Mouse (Mus musculus): ENCODE measurements around the gene Gspt2. TPM values are rescaled to one million over a fixed set of nuclear protein-coding genes. Genes with fewer than 3 reads are reported as not detected.

The Gspt2 gene
- not detected for total RNA-seq (2023)

DNA sequence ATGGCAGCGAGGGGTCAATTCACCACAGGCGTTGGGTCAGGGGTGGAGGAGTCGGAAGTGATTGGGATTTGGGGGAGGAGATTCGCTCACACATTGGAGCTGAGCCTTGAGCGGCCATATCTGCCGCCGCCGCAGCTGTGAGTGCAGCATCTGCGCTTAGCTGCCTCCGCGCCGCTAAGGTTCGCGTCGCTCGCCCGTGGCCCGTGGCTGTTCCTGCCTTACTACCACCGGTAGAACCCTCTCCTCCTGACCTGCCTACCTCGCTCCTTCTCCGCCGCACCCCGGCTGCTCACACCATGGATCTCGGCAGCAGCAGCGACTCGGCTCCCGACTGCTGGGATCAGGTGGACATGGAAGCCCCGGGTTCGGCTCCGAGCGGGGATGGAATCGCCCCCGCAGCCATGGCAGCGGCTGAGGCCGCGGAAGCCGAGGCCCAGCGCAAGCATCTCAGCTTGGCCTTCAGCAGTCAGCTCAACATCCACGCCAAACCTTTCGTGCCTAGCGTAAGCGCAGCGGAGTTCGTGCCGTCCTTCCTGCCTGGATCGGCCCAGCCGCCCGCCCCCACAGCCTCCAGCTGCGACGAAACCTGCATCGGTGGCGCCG is at the start of gene Gspt2:
TSS of gene Gspt2 (plus strand) at position 109 of the 603 bp plus-strand sequence.

Other genes with a start within 250 kb of the Gspt2 start
- 3.2 TPM for gene Maged1, start 93.9 kb upstream of the Gspt2 start, total RNA-seq (2023)
- gene Zxdb, start 88.5 kb downstream of the Gspt2 start, total RNA-seq (2023), result 10.7 TPM

All from CD8-positive naive resting alpha-beta T cell, adult 57 days (primary cell).